Mouse (Mus musculus): ENCODE results near the gene Tnfsf9. TPM values are rescaled to one million over a fixed set of nuclear protein-coding genes. Genes with fewer than 3 reads are reported as not detected.

Gene Tnfsf9
- polyA plus RNA-seq, 1 experiment, result 1.6 TPM

DNA sequence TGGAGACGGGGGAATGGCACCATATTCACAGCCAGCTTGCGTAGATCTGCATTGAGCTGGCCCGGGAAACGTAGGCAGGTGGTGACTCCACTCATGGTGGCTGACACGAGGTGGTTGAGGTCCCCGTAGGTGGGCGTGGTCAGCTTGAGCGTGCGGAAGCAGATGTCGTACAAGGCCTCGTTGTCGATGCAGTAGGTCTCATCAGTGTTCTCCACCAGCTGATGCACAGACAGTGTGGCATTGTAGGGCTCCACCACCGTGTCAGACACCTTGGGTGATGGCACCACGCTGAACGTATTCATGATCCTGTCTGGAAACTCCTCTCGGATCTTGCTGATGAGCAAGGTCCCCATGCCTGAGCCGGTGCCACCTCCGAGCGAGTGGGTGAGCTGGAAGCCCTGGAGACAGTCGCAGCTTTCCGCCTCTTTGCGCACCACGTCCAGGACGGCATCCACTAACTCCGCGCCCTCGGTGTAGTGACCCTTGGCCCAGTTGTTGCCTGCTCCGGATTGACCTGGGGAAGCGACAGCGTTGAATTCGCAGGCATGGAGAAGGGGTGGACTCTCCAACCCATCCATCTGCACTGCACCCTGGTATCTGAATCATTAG is 23.8 kb upstream of the Tnfsf9 start:
- 92% methylated on average over 31 of the region's 31 CpGs for WGBS
- peaks cover 3% of the 10 kb centered on the region; the same call in 1 of the 2 replicates for H3K4me1 ChIP-seq (ENCODE audit: control insufficient read depth, insufficient read depth, low read length)
- no peak for TF ChIP-seq CTCF (IDR thresholded peaks at IDR 0.05; ENCODE audit: control insufficient read depth, insufficient read depth, low read length)
- no peak for TF ChIP-seq POLR2A (IDR thresholded peaks at IDR 0.05; ENCODE audit: borderline replicate concordance, control insufficient read depth, low read depth, low read length)

DNA sequence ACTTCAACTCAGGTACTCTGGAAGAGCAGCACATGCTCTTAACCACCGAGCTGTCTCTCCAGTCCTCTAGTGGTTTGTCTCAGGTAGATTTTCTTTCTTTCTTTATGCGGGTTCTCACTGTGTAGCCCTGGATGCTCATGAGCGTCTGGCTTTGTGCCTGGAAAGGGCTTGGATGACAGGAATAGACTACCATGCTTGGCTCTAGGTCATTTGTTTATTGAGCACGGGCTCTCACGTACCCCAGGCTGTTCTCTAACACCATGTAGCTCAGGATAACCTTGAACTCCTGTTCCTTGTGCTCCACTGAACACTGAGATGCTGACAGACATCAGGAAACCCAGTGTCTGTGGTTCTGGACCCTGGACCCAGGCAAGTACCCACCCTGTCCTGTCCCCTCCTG is 22.6 kb upstream of the Tnfsf9 start:
- WGBS, result 82% methylated on average over 5 of the region's 5 CpGs
- TF ChIP-seq POLR2A (IDR thresholded peaks at IDR 0.05; ENCODE audit: borderline replicate concordance, control insufficient read depth, low read depth, low read length), result no peak
- no peak for TF ChIP-seq CTCF (IDR thresholded peaks at IDR 0.05; ENCODE audit: control insufficient read depth, insufficient read depth, low read length)
- Histone ChIP-seq H3K4me3 (replicated peaks; ENCODE audit: control insufficient read depth, low read depth, low read length) (no peak overlapping the region), H3K27ac (ENCODE audit: control insufficient read depth, insufficient read depth, low read depth, low read length, poor library complexity) (no peak overlapping the region), H3K4me1 (ENCODE audit: control insufficient read depth, insufficient read depth, low read length) (peaks cover 3% of the 10 kb centered on the region; the same call in 1 of the 2 replicates)

More for the DNA sequence above, 23.8 kb upstream of the Tnfsf9 start:
- Histone ChIP-seq H3K27ac (ENCODE audit: control insufficient read depth, insufficient read depth, low read depth, low read length, poor library complexity) (no peak overlapping the region), H3K4me3 (replicated peaks; ENCODE audit: control insufficient read depth, low read depth, low read length) (no peak overlapping the region)

DNA sequence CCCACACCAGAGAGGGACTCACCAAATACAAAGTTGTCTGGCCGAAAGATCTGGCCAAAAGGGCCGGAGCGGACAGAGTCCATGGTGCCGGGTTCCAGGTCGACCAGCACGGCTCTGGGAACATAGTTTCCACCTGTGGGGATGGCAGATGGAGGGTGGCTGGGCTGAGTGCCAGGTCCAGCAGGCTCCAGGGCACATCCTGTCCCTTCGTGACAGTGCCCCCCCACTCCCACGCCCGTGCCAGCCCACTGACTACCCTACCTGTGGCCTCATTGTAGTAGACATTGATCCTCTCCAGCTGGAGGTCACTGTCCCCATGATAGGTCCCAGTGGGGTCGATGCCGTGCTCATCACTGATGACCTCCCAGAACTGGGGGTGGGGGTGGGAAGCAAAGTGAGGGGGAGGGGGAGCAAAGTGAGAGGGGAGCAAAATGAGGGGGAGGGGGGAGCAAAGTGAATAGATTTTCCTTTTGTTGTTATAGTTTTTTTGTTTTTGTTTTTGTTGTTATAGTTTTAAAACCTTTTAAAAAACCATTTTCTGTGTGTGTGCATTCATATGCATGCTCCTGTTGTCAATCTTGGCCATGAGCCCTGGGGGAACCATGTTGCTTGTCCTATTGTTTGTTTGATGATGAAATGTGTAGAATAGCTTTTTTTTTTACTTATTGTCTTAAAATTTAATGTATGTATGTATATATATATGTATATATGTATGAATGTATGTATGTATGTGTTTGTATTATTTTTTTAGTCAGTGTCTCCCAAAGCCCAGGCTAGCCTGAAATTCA is 19.0 kb upstream of the Tnfsf9 start:
- H3K4me1 ChIP-seq (ENCODE audit: control insufficient read depth, insufficient read depth, low read length), result peaks cover 2% of the 10 kb centered on the region
- no peak for TF ChIP-seq POLR2A (IDR thresholded peaks at IDR 0.05; ENCODE audit: borderline replicate concordance, control insufficient read depth, low read depth, low read length)
- no peak for TF ChIP-seq CTCF (IDR thresholded peaks at IDR 0.05; ENCODE audit: control insufficient read depth, insufficient read depth, low read length)
- no peak overlapping the region; the same call in 1 of the 2 replicates for H3K27ac ChIP-seq (ENCODE audit: control insufficient read depth, insufficient read depth, low read depth, low read length, poor library complexity)
- 85% methylated on average over 11 of the region's 11 CpGs for WGBS
- no peak overlapping the region for H3K4me3 ChIP-seq (replicated peaks; ENCODE audit: control insufficient read depth, low read depth, low read length)

DNA sequence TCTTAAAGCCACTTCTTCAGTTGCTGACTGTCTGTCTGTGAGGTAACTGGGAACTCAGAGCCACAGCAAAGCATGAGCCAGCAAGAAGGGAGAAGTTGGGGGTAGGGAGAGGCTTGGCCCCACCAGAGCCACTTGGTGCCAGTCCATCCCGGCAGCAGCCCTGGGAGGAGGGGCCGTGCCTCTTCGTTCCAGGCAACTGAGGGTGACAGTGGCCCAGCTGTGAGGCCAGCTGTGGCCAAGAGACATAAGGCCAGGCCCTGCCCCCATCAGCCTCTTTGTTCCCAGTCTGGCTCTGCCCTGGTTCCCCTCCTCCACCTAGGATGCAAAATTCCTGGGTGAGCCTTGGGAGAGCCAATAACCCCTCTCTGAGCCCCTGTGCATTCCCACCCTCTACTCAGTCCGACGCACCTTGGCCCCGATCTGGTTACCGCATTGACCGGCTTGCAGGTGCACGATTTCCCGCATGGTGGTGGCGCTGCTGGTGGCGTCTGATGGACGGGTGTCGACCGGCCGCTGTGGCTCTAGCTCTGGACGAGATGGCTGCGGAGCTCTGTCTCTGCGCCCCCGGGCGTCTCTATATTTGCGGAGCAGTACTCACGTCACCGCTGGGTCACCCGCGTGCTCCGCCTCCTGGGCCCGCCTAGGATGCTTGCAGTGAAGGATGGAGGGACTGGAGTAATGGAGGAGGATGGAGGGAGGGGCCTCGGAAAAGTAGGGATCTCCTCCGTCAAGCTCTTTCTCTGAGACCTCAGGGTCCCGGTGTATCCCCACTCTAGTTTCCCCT is 17.9 kb upstream of the Tnfsf9 start, which contains the start of gene Tubb4a:
Gene Tubb4a, minus strand, starts transcription at position 734 of the 784 bp plus-strand sequence.
- TF ChIP-seq CTCF (IDR thresholded peaks at IDR 0.05; ENCODE audit: control insufficient read depth, insufficient read depth, low read length) (no peak), POLR2A (IDR thresholded peaks at IDR 0.05; ENCODE audit: borderline replicate concordance, control insufficient read depth, low read depth, low read length) (no peak)
- Histone ChIP-seq H3K4me3 (replicated peaks; ENCODE audit: control insufficient read depth, low read depth, low read length) (no peak within 1 kb of the TSS), H3K27ac (ENCODE audit: control insufficient read depth, insufficient read depth, low read depth, low read length, poor library complexity) (no peak within 1 kb of the TSS), H3K4me1 (ENCODE audit: control insufficient read depth, insufficient read depth, low read length) (no peaks in the 10 kb centered on the region; the same call in 1 of the 2 replicates)
- WGBS, result 33% methylated on average over 31 of the region's 31 CpGs

DNA sequence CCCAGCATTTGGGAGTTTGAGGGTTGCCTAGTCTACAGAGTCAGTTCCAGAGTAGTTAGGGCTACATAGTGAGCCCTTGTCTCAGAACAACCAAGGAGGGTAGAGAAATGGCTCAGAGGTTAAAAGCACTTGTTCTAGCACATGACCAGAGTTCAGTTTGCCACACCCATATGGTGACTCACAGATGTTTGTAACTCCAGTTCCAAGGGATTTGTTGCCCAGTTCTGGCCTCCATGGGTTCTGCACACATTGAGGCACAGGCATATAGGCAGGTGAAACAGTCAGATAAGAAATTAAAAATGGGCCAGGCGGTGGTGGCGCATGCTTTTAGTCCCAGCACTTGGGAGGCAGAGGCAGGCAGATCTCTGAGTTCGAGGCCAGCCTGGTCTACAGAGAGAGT is 10.9 kb upstream of the Tnfsf9 start:
- no peaks in the 10 kb centered on the region; the same call in 1 of the 2 replicates for H3K4me1 ChIP-seq (ENCODE audit: control insufficient read depth, insufficient read depth, low read length)
- no peak overlapping the region for H3K27ac ChIP-seq (ENCODE audit: control insufficient read depth, insufficient read depth, low read depth, low read length, poor library complexity)
- no peak for TF ChIP-seq POLR2A (IDR thresholded peaks at IDR 0.05; ENCODE audit: borderline replicate concordance, control insufficient read depth, low read depth, low read length)
- TF ChIP-seq CTCF (IDR thresholded peaks at IDR 0.05; ENCODE audit: control insufficient read depth, insufficient read depth, low read length), result no peak
- no peak overlapping the region for H3K4me3 ChIP-seq (replicated peaks; ENCODE audit: control insufficient read depth, low read depth, low read length)
- 78% methylated on average over 3 of the region's 3 CpGs for WGBS

DNA sequence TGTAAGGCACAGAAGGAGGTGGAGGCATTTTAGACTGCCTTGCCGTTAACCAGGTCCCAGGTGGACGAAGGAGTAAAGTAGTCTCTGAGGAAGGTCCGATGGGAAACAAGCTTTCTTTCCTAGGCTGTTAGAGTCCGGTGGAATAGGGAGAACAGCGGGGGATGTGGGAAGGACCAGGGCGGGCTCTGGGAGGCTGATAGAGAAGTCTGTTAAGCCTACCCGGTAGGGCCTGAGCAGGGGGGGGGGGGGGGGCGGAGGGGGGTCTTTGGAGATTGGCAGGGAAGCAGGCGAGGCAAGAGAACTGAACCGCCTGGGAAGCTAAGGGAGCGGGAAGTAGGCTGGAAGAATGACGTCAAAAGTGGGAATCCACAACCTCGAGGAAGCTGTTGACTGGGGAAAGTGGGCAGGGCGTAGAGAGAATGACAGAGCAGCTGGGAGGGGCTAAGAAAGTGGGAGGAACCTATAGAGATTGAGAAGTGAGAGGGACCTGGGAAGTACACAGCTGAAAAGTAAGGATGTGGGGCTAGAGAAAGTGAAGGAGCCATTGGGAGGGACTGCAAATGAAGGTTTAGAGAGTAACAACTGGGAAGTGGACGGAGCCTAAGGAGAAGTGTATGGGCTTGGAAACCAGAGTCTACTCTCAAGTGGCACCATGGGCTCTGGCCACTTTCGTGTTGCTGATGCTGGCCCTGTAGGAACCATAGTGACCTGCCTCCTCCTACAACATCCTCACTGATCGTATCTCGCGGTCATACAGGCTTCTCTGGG is 9.1 kb upstream of the Tnfsf9 start:
- no peak for TF ChIP-seq POLR2A (IDR thresholded peaks at IDR 0.05; ENCODE audit: borderline replicate concordance, control insufficient read depth, low read depth, low read length)
- no peak for TF ChIP-seq CTCF (IDR thresholded peaks at IDR 0.05; ENCODE audit: control insufficient read depth, insufficient read depth, low read length)
- WGBS, result 8% methylated on average over 18 of the region's 19 CpGs
- peak overlapping the region; percentile 1 for H3K4me3 ChIP-seq (replicated peaks; ENCODE audit: control insufficient read depth, low read depth, low read length)
- H3K27ac ChIP-seq (ENCODE audit: control insufficient read depth, insufficient read depth, low read depth, low read length, poor library complexity), result no peak overlapping the region
- no peaks in the 10 kb centered on the region; the same call in 1 of the 2 replicates for H3K4me1 ChIP-seq (ENCODE audit: control insufficient read depth, insufficient read depth, low read length)

DNA sequence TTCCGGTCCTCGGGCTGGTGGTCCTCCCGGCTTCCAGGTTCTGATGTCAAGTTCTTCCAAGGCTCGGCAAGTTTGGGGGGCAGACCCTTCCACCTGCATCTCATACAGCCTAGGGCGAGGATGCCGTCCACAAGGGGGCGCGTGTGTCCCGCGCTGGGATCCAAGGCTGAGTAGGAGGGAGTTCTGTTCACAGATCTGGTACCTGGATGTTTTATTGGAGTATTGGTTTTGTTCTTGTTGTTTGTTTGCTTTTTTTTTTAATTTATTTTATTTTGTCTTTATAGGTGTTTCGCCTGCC is 8.6 kb upstream of the Tnfsf9 start:
- H3K27ac ChIP-seq (ENCODE audit: control insufficient read depth, insufficient read depth, low read depth, low read length, poor library complexity), result no peak overlapping the region
- no peaks in the 10 kb centered on the region; the same call in 1 of the 2 replicates for H3K4me1 ChIP-seq (ENCODE audit: control insufficient read depth, insufficient read depth, low read length)
- peak overlapping the region; percentile 1 for H3K4me3 ChIP-seq (replicated peaks; ENCODE audit: control insufficient read depth, low read depth, low read length)
- 1% methylated on average over 11 of the region's 11 CpGs for WGBS
- peak; percentile 91 for TF ChIP-seq CTCF (IDR thresholded peaks at IDR 0.05; ENCODE audit: control insufficient read depth, insufficient read depth, low read length)
- no peak for TF ChIP-seq POLR2A (IDR thresholded peaks at IDR 0.05; ENCODE audit: borderline replicate concordance, control insufficient read depth, low read depth, low read length)
